Mouse (Mus musculus) stomach, postnatal 0 days (tissue): ENCODE measurements around the gene Dchs1. TPM values are rescaled to one million over a fixed set of nuclear protein-coding genes. Genes with fewer than 3 reads are reported as not detected.
"Not testable (repeated sequence)": the region's sequence is repeated elsewhere in the genome, so short reads cannot be mapped to it uniquely, and the experiment has no call there.

Experiments
- ATAC-seq: fragments of 200-750 bp; cut with Nextera tagmentation; 2 replicates; pipeline ENCODE4 v1.8.0; 2017; ENCODE audit not compliant: low FRiP score, low TSS enrichment
- DNase-seq: peaks from one replicate; pipeline ENCODE4 v3.0.0-alpha.2; 2016; ENCODE audit warnings: low spot score
- H3K27ac ChIP-seq: fragments of 300-500 bp; sonication (generic); replicated peaks from 2 replicates; pipeline ENCODE4 v1.5.1; 2014; ENCODE audit warnings: mild to moderate bottlenecking, control low read depth
- H3K27me3 ChIP-seq: fragments of 300-500 bp; sonication (generic); 2 replicates; pipeline ENCODE4 v1.6.1; 2014; ENCODE audit warnings: low read length; ENCODE audit not compliant: control insufficient read depth, insufficient read depth
- H3K36me3 ChIP-seq: fragments of 300-500 bp; sonication (generic); 2 replicates; pipeline ENCODE4 v1.6.1; 2014; ENCODE audit warnings: low read length, mixed read lengths; ENCODE audit not compliant: control insufficient read depth, insufficient read depth
- H3K4me1 ChIP-seq: fragments of 300-500 bp; sonication (generic); replicated peaks from 2 replicates; pipeline ENCODE4 v1.6.1; 2014; ENCODE audit warnings: antibody characterized with exemption; ENCODE audit not compliant: control insufficient read depth, insufficient read depth
- H3K4me2 ChIP-seq: fragments of 300-500 bp; sonication (generic); replicated peaks from 2 replicates; pipeline ENCODE4 v1.6.1; 2014; ENCODE audit warnings: low read depth, mild to moderate bottlenecking, control low read depth, moderate library complexity
- H3K4me3 ChIP-seq: fragments of 300-500 bp; sonication (generic); 2 replicates; pipeline ENCODE4 v1.5.1; 2014; ENCODE audit warnings: low read depth, low read length, control low read depth
- H3K9ac ChIP-seq: fragments of 300-500 bp; sonication (generic); 2 replicates; pipeline ENCODE4 v1.6.1; 2014; ENCODE audit warnings: mild to moderate bottlenecking, low read length, control low read depth, mixed read lengths
- H3K9me3 ChIP-seq: fragments of 300-500 bp; sonication (generic); 2 replicates; pipeline ENCODE4 v1.6.1; 2016; ENCODE audit warnings: low read length; ENCODE audit not compliant: control insufficient read depth
- CTCF ChIP-seq: IDR thresholded peaks from 2 replicates; pipeline ENCODE4 v1.5.1; 2016; ENCODE audit warnings: antibody characterized with exemption, low read depth, mild to moderate bottlenecking, moderate library complexity
- EP300 ChIP-seq: optimal IDR thresholded peaks from 2 replicates; pipeline ENCODE3; 2016; ENCODE audit warnings: antibody characterized with exemption
- WGBS: fragments of 180-500 bp; shearing (Covaris S2); extraction: QIAGEN DNeasy Blood & Tissue Kit; methylation state at CpG from one replicate; pipeline ENCODE4 v1.1.7; 2014; 5-methylcytosine and 5-hydroxymethylcytosine counted together
- polyA plus RNA-seq: library from polyadenylated mRNA; unstranded; fragments of >200 nt; fragmentation: Nextera tagmentation; extraction: Ambion mirVana; gene quantifications from 2 replicates; pipeline ENCODE4 v1.2.1, GENCODE M21; 2015

Gene Dchs1
- polyA plus RNA-seq, 1 experiment from 2014 or later, result 2.5 TPM

- TF ChIP-seq EP300 (no peak), CTCF (peak; percentile 63)
- no peaks in the 10 kb centered on the region for H3K27me3 ChIP-seq
- DNase-seq (peak; percentile 93), ATAC-seq (peak; percentile 98)
- peak within 1 kb of the TSS; percentile 96 for H3K4me2 ChIP-seq
- H3K36me3 ChIP-seq, result peaks cover 15% of the 10 kb centered on the region
- peak within 1 kb of the TSS; percentile 90 for H3K9ac ChIP-seq
- H3K4me3 ChIP-seq, result peak within 1 kb of the TSS; percentile 80
- H3K27ac ChIP-seq, result peak within 1 kb of the TSS; percentile 90
- no peaks in the 10 kb centered on the region for H3K9me3 ChIP-seq
- under 1% methylated on average over 62 of the region's 67 CpGs for WGBS
- H3K4me1 ChIP-seq, result no peaks in the 10 kb centered on the region
These were observed 43.4 kb downstream of the Dchs1 start, which contains the start of gene Taf10 for GRCm38 (mm10) chr7:105743926-105744590. Gene Taf10, minus strand, starts transcription at chr7:105744361.

GRCm38 (mm10) chr7:105743246-105743925, 44.1 kb downstream of the Dchs1 start:
- H3K4me3 ChIP-seq, result peak overlapping the region; percentile 80
- peak overlapping the region; percentile 90 for H3K9ac ChIP-seq

GRCm38 (mm10) chr7:105742539-105743215, 44.8 kb downstream of the Dchs1 start:
- not testable (repeated sequence) for H3K4me2 ChIP-seq, ATAC-seq, H3K4me1 ChIP-seq, H3K9me3 ChIP-seq, H3K27ac ChIP-seq, H3K9ac ChIP-seq, H3K27me3 ChIP-seq, DNase-seq, H3K4me3 ChIP-seq
- WGBS, result 78% methylated on average over 7 of the region's 7 CpGs
- H3K36me3 ChIP-seq, result peaks cover 15% of the 10 kb centered on the region

More at GRCm38 (mm10) chr7:105743246-105743925, 44.1 kb downstream of the Dchs1 start:
- not testable (repeated sequence) for DNase-seq, H3K4me1 ChIP-seq, H3K27me3 ChIP-seq, H3K9me3 ChIP-seq, ATAC-seq
- Histone ChIP-seq H3K27ac (peak overlapping the region; percentile 90), H3K4me2 (peak overlapping the region; percentile 96), H3K36me3 (peaks cover 15% of the 10 kb centered on the region)
- 31% methylated on average over 20 of the region's 20 CpGs for WGBS

GRCm38 (mm10) chr7:105741978-105742377, 45.5 kb downstream of the Dchs1 start:
- no peak overlapping the region for H3K4me2 ChIP-seq
- ATAC-seq (no peak), DNase-seq (peak; percentile 7)
- no peaks in the 10 kb centered on the region for H3K4me1 ChIP-seq
- peaks cover 15% of the 10 kb centered on the region for H3K36me3 ChIP-seq
- 89% methylated on average over 9 of the region's 9 CpGs for WGBS
- H3K9ac ChIP-seq, result no peak overlapping the region
- H3K9me3 ChIP-seq, result no peaks in the 10 kb centered on the region
- H3K4me3 ChIP-seq, result no peak overlapping the region
- H3K27me3 ChIP-seq, result no peaks in the 10 kb centered on the region
- H3K27ac ChIP-seq, result no peak overlapping the region
- TF ChIP-seq EP300, result no peak
- no peak for TF ChIP-seq CTCF

- no peak overlapping the region for H3K4me3 ChIP-seq
- H3K27me3 ChIP-seq, result no peaks in the 10 kb centered on the region
- DNase-seq, result peak; percentile 13
- no peak overlapping the region for H3K4me2 ChIP-seq
- WGBS, result 62% methylated on average over 6 of the region's 6 CpGs
- H3K36me3 ChIP-seq, result peaks cover 15% of the 10 kb centered on the region; the same call in 1 of the 2 replicates
- H3K27ac ChIP-seq, result 0 out of 2 replicates have a peak overlapping the region, but pooled peaks have one; percentile 30
- no peak overlapping the region for H3K9ac ChIP-seq
- no peaks in the 10 kb centered on the region for H3K4me1 ChIP-seq
- no peaks in the 10 kb centered on the region for H3K9me3 ChIP-seq
- ATAC-seq, result no peak
- TF ChIP-seq EP300, result no peak
- TF ChIP-seq CTCF, result no peak
These were observed 46.6 kb downstream of the Dchs1 start for GRCm38 (mm10) chr7:105740851-105741250.
